Mouse (Mus musculus): ENCODE data around the gene Rtkn.

Gene Rtkn

DNA sequence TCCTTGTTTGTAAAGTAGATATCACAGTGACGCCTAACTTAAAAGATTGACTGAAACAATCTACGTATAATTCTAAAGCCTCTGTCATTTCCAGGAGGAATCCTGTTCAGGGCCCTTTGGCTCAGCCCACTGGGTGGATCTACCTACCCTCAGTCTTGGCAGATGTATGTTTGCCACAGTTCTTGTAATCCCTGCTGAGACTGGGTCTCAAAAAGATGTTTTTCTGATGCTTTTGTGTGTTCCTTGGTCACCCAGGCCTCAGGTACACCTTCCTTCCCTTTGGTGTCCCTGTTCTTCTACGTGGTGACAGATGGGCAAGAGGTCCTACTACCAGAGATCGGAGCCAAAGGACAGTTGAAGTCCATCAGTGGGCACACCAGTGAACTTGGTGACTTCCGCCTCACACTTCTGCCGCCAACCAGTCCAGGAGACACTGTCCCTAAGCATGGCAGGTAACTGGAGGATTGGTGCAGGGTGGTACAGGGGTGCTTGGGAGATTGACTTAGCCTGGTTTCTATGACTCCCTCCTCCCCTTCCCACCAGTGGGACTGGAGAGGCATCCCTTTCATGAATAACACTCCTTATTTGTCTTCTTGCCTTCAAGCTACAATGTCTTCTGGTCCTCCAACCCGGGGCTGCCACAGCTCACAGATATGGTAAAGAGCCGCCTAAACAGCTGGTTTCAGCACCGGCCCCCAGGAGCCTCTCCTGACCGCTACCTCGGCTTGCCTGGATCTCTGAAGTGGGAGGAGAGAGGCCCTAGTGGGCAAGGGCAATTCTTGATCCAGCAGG, 18.7 kb upstream of the Rtkn start:
- no peak for DNase-seq (ENCODE audit: low spot score)

DNA sequence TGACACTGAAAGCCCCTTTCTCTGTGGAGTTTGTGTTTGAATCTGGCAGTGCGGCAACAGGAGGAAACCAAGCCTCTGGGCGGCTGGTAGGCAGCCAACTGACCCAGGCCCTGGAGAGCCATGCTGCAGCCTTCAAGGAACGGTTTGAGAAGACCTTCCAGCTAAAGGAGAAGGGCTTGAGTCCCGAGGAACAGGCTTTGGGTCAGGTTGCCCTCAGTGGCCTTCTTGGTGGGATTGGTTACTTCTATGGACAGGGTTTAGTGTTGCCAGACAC, 18.2 kb upstream of the Rtkn start:
- DNase-seq (ENCODE audit: low spot score), result no peak

DNA sequence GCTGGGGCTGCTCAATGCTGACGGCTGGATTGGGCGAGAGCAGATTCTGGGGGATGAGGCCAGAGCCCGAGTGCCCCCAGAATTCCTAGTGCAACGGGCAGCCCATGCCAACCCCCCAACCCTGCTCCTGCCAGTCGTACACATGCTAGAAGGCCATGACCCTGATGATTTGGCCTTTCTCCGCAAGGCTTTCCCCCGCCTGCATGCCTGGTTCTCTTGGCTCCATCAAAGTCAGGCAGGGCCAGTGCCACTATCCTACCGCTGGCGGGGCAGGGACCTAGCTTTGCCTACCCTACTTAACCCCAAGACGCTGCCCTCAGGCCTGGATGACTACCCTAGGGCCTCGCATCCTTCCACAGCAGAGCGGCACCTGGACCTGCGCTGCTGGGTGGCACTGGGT, 17.6 kb upstream of the Rtkn start:
- no peak for DNase-seq (ENCODE audit: low spot score)

DNA sequence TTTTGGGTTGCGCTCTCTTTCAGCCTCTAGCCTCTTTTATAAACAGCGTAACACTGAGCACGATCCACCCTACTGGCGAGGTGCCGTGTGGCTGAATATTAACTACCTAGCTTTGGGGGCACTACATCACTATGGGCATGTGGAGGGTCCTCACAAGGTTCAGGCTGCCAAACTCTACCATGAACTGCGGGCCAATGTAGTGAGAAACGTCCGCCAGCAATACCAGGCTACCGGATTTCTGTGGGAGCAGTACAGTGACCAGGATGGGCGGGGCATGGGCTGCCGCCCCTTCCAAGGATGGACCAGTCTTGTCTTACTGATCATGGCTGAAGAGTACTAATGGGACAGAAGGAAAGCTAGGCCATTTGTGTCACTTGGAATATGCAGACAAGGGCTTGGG, 16.9 kb upstream of the Rtkn start:
- DNase-seq (ENCODE audit: low spot score), result no peak

DNA sequence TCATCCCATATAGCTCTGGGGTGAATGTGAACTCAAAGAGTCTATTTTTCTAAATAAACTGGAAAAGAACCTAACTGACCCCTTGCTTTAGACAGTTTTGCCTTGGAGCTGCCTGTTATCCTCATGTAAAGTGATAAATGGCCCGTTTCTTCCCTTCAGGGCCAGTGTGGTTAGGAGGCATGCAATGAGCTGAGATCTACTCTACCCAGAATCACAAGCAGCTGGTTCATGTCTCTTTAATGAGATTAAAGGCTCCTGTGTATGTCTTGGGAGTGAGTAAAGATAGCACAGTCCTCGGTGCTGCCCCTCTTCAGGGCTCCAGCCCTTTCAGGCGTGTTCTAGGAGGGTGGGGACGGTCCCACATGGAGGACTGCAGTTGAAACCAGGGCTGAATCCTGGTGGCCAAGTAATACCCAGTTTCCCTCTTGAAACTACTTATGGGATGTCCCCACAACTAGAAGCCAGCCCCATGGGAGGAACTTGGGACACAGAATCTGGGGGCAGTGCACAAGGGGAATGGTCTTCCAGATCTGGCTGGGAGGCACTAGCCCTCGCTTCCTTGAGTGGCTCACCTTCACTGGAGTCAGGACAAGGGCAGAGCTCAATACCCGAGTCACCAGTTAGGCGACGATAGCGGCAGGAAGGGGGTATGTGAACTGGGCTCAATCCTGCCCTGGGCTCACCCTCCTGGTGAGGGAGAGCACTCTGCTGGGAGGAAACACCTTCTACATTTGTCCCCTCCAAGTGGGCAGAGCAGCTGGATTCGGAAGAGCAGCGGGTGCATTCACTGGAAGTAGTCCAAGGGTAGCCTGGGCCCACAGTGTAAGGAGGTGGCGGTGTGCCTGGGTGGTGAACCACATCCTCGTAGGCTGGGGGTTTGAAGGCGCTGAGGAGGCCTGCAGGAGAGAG, 16.2 kb upstream of the Rtkn start:
- no peak for DNase-seq (ENCODE audit: low spot score)

DNA sequence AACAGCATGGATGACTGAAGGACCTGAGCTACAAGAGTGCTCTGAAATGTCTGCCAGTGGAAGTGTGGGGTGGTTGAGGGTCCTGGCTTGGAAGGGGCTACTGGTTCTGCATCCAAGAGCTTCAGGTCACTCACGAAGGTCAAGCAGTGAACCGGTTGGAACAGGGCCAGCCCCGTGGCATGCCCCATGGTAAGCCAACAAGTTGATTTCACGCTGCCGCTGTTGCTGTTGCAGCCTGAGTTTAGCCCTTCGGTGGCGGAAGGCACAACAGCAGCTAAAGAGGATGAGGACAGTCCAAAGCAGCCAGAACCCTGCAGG, 15.6 kb upstream of the Rtkn start:
- no peak for DNase-seq (ENCODE audit: low spot score)

DNA sequence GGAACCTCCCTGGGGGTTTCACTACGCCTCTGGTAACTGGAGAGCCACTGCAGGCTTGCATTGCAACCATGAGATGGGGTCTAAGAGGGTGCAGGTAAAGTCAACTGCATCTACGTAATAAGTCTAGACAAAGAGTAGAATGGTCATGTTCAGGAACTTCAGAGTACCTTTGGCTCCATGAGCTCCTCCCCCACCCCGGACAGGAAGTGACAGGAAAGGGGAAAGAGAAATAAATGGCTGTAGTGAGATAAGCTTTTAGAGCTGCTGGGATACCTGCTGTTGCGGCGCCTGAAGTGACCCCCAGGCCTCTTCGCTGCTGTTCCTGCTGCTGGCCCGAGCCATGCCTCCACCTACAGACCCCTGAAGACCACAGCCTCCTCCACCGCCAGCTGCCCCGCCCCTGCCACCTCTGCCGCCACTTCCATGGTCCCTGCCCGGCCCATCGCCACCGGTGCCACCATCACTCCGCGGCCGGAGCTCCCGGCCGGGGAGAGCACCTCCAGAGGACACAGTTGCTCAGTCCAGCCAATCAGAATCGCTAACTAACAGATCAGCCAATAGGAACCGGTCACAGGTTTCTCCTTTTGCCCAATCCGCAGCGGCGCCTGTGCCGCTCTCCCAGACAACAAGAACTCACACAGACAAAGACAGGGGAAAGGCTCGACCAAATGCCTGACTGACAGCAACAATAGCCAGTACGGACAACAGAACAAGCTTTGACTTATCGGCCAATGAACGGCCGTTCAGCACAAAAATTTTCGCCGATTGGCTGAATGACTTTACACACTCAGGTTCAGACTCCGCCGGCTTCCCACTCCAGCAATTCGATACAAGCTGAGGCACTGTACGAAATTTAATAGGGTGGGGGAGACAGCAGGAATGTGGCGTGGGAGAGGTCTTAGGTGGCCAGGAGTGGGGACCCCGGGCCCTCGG, 14.1 kb upstream of the Rtkn start, which contains the start of gene Wbp1:
Gene Wbp1, minus strand, starts transcription at position 630 of the 933 bp plus-strand sequence.
- peak; percentile 100 for DNase-seq (ENCODE audit: low spot score)

DNA sequence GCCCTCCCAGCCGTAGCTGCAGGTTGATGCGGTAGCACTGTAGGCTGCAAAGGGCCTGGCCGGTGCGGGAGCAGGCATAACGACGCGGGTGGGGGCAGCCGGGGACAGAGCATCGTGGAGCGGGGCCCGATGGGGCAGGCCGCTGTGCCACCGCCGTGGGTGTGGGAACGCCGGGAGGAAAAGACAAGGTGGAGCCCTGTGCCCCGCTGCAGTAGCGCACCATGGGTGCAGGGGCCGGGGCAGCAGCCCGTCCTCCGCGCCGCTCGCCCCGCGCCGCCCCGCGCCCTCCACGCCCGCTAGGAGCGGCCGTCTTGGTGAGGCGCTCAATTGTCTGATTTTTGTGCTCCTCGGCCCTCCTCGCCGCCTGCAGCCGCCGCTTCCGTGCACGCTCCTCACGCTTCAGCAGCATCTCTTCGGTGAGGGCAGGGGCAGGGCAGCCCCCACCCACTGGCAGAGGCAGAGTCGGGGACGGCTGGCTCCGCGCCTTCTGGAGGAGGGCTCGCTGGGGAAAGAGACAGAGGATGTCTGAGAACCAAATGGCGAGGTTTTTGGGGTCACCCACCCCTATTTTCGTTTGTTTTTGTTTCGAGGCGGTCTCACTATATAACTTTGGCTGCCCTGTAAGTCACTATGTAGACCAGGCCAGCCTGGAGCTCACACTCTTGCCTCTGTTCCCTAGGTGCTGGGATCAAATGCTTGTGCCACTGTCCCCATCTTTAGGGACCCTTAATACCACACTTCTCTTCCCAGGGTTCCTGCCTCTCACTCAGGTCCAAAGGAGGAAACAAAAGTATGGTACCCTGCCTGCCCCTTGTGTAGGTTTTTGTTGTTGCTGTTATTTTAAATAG, 13.2 kb upstream of the Rtkn start:
- DNase-seq (ENCODE audit: low spot score), result no peak

DNA sequence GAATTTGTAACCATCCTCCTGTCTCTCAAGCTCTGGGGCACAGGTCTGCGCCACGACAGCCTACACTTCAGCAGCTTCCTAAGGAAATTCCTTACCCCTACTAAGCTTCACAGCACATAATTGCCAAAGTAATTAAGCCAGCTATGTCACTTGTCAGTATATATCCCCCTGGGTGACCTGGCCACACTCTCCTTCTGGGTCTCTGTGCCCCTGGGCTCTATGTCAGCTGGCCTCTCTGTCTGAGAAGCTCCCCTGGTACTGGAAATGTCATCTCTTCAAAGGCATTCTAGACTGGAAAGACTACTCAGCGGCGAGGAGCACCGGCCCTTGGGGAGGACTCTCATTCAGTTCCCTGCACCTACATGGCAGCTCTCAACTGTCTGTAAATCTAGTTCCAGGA, 12.3 kb upstream of the Rtkn start:
- DNase-seq (ENCODE audit: low spot score), result no peak

DNA sequence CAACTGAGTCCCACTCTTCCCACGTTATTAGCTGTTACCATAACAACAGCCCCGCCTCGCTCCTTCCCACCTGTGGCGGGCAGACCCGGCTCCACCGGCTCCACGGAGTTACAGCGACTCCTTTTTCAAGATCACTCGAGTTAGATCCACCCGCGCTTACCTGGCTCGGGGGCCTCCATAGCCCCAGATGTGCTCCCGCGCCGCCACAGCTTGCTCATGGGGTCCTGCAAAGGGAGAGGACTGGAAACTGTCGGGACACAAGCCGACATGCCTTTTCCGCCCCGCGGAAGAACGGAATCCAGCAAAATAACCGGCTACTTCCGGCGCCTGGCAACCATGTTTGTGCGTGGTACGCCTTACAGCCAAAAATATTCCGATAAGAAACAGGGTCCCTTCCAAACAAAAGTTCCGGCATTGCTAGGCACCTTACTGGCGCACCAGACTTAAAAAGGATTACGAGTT, 10.4 kb upstream of the Rtkn start:
- DNase-seq (ENCODE audit: low spot score), result peak; percentile 99

DNA sequence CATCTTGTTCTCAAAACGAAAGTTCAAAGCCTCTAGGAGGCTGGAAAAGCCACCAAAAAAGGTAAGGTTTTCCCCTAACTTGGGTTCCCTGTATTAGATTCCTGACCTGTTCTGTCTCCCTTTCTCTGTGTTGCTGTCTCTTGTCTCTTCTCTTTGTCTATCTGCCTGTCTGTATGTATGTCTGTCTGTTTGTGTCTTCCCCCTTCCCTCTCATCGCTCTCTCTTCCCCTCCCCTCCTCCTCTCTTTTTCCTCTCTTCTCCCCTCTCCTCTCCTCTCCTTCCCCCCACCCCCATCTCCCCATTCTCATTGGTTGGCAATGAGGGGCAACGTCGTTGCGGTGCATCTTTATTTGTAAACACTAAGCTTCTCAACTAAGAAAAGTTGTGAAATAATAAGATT, 9.9 kb upstream of the Rtkn start, which contains the start of gene Ino80b:
Gene Ino80b, minus strand, starts transcription at position 101 of the 400 bp plus-strand sequence.
- DNase-seq (ENCODE audit: low spot score), result no peak

DNA sequence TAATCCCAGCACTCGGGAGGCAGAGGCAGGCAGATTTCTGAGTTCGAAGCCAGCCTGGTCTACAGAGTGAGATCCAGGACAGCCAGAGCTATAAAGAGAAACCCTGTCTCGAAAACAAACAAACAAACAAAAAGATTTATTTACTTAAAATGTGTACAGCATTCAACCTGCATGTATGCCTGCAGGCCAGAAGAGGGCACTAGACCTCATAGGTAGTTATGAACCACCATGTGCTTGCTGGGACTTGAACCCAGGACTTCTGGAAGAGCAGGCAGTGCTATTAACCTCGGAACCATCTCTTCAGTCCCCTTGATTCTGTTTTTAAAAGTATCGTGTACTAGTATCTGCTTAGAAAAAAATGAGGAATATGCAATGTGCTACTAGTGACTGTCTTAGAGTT, 7.8 kb upstream of the Rtkn start:
- no peak for DNase-seq (ENCODE audit: low spot score)

DNA sequence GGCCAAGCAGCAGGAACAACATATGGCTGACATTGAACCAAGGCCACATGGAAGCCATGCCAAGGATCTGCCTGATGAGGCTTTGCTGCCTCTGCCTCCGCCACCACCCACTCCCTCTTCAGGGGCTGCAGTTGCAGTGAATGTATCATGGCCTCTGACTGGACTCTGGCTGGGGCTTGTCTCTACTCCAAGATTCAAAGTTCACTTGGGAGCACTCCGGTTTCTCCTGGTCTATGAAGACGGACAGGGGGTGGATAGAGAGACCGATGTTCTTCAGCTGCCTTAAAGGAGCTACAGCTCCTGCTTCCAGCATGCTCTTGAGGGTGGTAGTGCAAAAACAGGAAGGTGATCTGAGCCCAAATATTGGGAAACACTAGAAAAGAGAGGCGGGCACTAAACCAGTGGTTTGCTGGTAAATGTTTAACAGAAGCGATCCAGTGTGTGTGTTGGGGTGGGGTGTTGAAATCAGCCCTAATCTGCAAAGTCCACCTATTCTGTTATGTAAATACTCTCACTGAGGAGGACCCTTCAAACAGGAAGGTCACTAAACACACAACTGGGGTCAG, 3.7 kb upstream of the Rtkn start:
- DNase-seq (ENCODE audit: low spot score), result peak; percentile 62

DNA sequence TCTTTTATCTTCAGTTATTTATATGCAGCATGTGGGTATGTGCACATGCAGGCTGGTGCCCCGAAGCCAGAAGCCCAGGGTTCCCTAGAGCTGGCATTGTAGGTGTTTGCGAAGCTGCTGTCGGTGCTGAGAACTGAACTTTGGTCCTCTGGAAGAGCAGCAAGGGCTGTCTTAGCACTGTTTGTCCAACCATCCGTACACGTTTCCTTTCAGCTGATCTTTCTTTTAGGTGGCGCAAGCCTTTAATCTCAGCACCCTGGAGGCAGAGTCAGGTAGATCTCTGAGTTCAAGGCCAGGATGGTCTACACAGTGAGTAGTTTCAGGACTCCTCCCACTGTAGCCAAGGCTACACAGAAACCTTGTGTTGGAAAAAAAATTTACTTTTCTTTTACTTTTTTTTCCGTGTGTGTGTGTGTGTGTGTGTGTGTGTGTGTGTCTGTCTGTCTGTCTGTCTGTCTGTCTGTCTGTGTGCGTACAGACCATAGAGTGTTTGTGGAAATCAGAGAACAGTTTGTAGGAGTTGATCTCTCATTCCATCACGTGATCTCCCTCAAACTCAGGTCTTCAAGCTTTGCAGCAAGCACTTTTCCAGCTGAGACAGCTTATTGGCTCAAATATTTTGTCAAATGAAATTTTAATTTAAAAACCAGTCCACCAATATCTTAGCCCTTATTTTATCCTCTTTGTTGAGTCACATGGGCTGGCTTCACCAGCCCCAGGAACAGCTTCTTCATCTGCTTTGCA, 2.9 kb upstream of the Rtkn start:
- DNase-seq (ENCODE audit: low spot score), result no peak

DNA sequence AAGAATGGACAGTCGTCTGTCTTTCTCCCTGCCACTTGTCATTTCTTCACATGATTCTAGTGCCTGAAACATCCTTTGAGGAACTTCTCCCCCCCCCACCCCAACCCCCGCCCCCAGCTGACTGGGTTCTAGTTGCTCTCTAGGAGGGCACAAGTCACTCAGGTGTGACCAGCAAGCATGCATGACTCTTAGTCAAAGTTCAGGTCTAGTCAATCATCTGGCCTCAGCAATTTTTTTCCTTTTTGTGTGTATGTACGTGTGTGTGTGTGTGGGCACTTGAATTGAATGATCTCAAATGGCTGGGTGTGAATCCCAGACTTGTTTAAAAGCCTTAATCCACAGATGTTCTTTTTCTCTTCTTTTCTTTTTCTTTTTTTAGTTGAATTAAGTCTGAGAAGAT, 1.0 kb upstream of the Rtkn start:
- no peak for DNase-seq (ENCODE audit: low spot score)

DNA sequence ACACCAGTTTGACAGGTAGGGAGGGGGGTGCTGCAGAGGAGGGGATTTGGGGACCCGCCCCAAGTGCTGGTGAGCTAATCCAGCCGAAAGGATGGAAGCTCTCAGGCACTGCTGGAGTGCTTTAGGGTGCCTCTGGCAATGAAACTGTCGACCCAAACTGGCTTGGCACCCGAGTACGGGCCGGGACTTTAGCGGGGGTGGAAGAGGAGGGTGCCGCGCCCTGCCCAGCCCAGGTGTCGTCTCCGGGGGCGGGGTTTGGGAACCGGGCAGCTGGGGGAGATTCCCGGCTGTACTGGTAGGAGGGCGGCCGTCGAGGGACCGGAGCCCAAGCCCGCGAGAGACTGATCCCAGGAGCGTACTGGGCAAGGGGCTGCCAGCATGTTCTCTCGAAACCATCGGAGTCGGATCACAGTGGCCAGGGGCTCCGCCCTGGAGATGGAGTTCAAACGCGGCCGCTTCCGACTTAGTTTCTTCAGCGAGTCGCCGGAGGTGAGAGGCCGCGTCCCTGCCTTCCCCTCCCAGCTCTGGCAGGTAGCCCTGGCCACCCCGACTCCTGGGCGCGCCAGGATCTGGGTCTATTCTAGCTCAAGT, 403 bp downstream of the Rtkn start:
- DNase-seq (ENCODE audit: low spot score), result no peak

DNA sequence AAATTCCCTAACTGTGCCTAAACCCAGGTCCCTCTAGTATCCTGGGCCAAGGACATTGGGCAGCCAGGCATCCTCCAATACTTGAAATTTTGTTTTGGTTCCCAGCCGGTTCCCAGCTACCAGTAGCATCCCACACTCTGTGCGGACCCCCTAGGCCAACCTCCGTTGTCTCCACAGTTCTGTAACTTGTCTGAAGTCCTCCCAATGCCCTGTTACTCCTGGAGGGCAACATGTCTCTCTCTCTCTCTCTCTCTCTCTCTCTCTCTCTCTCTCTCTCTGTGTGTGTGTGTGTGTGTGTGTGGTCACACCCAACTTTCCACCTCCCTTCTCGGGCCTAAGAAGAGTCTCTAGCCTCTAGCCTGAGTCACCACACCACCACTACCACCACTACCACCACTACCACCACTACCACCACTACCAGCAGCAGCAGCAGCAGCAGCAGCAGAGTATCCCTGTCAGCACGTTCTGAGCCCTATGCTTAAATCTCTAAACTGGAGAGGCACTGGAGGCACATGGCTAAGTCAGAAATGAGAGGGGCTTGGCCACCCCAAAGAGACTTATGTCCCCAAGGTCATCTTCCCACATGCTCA, 1.1 kb downstream of the Rtkn start:
- no peak for DNase-seq (ENCODE audit: low spot score)

DNA sequence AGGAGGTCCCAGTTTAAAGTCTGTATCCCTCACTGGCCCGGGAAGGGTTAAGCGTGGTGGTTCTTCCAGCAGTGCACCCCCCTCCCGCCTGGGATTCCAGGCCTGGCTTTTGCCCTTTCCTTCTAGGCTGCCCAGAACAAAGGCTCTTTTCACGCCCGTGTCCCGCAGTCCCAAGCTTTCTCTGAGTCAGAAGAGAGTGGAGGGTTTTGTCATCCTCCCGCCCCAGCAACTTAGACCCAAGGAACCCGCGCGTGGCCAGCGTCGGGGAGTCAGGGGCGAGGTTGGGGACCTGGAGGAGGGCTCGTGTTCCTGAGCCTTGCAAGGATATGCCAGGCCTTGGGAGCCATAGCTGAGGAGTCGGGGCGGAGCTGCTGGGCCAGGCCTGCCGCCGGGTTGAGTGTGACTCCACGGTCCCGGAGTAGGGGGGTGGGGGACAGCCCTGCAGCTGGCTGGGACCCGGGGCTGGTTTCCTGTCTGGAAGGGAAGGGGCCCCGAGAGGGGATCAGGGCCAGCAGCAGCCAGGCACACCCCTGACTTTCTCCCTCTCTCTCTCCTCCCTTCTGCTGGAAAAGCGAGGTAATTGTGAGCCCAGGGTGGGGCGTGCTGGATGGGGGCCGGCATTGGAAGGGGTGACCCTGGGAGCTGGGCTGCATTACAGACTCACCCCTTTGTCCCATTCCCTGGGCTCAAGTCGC, 1.8 kb downstream of the Rtkn start:
- DNase-seq (ENCODE audit: low spot score), result peak; percentile 82

DNA sequence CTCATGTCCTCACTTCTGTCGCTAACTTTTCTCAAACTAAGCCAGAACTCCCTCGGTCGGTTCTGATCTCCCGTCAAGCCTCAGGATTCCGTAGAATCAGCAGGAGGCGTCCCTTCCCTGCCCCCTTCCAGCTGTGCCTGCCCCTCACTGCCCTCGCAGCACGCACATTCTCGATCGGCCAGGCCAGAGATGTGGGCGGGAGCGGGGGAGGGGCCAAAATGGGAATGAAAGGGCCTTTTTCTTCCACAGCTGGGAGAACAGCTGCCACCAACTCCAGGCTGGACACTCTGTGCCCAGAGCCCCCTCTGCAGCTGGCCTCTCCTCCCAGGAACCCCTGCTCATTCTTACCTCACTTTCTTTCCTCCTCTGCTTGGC, 2.3 kb downstream of the Rtkn start:
- DNase-seq (ENCODE audit: low spot score), result peak; percentile 95
